Mouse (Mus musculus) yolk sac, embryonic 10.5 days (tissue): ENCODE results near the gene Suz12.
"Not testable (repeated sequence)": the region's sequence is repeated elsewhere in the genome, so short reads cannot be mapped to it uniquely, and the experiment has no call there.

Experiments
- DNase-seq: peaks from one replicate; pipeline ENCODE4 v3.0.0-alpha.2; 2017; ENCODE audit warnings: low spot score

Suz12 gene

DNA sequence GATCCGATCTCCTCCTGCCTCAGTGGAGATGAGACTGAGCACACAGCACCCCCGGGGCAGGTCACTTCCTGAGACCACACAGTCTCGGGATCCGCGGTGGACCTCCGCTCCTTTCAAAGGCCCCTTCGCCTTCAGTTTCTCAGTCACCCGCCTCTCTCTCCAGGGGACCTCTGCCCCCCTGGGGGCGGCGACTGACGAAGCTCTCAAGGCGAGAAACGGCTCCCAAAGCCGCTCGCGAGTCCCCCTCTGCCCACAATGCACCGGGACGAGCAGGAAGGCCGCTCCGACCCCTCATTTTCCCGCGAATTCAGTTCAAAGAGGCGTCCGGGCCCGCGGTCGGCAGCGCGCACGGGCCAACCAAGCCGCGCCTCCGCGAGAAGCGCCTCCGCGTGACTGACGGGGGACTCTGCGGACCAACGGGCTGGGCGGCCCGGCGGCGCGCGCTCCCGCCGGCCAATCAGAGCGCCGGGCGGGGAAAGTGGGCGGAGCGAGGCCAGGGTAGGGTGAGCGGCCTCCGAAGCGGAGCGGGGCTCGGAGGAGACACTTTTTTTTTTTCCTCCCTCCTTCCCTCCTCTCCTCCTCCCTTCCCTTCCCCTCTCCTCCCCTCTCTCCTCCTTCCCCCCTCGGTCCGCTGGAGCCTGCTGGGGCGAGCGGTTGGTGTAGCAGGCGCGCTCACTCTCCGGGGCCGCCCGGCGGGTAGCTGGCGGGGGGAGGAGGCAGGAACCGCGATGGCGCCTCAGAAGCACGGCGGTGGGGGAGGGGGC, at the start of gene Suz12:
Suz12 (plus strand) TSS at position 515 of the 764 bp plus-strand sequence.
- peak; percentile 99 for DNase-seq

- no peak for DNase-seq
Observed at GRCm38 (mm10) chr11:79943136-79943535, 49.8 kb upstream of the Suz12 start.

- DNase-seq: no peak
Observed at GRCm38 (mm10) chr11:79943601-79944000, 49.3 kb upstream of the Suz12 start.

DNA sequence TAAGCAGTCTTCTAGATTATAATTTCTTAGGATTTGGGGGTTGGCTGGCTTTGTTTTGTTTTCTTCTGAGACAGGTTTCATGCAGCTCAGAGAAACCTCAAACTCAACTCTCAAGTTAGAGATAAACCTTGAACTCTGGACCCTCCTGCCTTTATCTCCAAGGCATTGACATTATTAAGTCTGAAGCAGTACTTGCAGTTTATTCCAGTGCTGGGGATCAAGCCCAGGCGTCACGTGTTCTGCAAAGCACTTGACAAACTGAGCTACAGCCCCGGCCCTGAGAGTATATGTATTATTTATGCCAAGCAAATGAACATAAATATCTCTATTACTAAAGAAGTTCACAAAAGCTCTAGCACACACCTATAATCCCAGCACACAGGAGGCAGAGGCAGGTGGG, 45.6 kb upstream of the Suz12 start:
- DNase-seq: peak; percentile 23

GRCm38 (mm10) chr11:79961346-79962124, 31.4 kb upstream of the Suz12 start:
- DNase-seq: no peak

GRCm38 (mm10) chr11:79962125-79962876, 30.6 kb upstream of the Suz12 start, which contains the start of gene Utp6:
Gene Utp6, minus strand, starts transcription at chr11:79962390.
- DNase-seq: peak; percentile 99

DNA sequence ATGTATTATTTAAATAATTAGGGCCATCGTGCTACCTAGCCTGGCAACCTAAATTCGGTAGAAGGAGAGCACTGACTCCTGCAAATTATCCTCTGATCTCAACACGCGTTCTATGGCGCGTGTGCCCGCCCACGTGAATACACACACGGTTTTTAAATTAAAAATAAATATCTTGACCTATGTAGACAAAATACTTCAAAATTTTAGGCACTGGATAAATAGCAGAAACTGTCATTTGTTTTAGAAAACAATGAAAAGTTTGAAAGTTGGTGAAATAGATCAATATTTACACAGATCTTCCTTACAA, 30.1 kb upstream of the Suz12 start:
- no peak for DNase-seq

DNA sequence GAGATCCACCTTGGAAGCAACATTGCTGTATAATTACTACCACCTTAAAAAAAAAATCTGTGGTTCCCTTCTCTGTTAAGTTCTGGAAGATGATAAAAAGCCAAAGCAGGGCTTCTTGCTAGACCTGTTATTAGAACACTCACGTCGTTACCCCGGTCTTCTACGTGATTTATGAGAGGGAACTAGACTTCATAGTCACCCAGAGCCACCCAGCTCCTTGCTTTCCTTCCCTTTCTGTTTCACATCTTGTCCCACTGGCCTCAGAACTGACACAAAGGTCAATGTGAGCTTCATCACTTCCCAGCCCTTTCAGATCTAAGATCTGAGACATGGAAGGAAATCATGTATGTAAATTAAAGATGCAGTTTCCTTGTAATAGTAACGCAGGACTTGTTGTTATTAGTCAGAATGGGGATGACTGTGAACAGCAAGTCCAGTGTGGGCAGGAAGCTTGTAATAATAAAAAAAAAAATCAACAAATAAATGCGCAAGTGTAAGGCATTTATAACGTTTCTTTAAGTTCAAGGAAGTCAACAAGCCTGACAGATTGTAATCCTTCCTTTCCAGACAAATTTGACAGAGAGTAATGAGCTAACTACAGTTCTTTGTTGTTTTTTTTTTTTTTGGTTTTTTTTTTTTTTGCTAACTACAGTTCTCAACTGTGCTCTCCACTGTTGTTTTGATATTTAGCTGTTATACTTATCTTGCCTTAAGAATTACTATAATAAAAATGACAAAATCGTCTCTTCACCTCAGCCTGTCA, 29.5 kb upstream of the Suz12 start:
- DNase-seq: no peak

DNA sequence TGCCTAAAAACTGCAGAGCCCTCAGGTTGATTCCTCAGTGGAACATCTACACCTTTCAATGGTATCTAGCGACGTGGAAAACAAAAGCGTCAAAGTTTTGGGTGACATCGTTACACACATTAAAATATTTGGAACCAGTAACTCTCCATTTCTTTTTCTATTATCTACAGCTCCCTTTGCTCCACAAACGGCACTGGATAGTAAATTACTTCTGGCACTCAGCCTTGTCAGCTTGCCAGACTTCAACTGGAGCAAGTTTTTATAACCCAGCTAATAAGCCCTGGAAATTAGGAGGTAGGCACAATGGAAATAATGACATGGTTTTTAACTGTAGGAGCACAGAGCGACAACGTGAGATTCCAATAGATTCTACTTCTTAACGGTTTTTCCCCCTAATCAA, 27.0 kb upstream of the Suz12 start:
- DNase-seq: no peak

GRCm38 (mm10) chr11:79967752-79968151, 25.2 kb upstream of the Suz12 start:
- no peak for DNase-seq

DNA sequence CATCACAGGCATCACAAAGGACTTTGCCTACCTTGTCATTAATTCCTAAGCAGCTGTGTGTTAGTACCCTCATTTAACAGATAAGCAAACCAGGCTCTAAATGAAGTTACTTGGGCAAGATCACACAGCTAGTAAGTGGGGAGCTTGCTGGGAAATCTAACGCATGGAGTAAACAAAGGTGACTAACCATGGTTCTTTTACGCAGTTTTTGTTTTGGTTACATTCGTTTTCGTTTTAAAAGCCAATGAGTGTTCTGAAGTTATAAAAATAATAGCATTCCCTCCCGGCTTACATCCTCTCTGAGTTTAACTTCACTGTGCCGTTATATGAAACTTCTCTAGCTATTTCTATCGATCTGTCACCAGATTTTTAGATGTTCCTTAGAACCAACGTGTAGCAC, 19.8 kb upstream of the Suz12 start:
- no peak for DNase-seq

- peak; percentile 32 for DNase-seq
Observed at GRCm38 (mm10) chr11:79973626-79974476, 19.1 kb upstream of the Suz12 start.

- no peak for DNase-seq
Observed at GRCm38 (mm10) chr11:79975377-79975776, 17.5 kb upstream of the Suz12 start.

DNA sequence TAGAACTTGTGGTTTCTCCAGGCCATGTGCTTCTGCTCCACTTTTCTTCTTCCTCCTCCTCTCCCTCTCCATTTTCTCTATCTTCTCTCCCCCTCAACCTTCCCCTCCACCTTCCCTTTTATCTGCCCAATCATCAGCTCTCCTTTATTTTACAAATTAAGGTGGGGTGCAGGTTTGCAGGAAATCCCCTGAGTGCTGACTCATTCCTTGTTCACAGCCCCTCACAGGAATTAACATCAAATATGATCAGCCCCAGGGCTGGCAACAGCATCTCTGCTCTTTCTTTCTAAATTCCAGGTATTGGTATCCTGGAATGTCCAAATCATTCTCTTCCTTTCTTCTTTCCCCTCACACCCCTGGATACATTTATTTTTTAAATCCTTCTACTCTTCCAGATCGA, 16.7 kb upstream of the Suz12 start:
- no peak for DNase-seq

- DNase-seq: not testable (repeated sequence)
Observed at GRCm38 (mm10) chr11:79976645-79977044, 16.3 kb upstream of the Suz12 start.

DNA sequence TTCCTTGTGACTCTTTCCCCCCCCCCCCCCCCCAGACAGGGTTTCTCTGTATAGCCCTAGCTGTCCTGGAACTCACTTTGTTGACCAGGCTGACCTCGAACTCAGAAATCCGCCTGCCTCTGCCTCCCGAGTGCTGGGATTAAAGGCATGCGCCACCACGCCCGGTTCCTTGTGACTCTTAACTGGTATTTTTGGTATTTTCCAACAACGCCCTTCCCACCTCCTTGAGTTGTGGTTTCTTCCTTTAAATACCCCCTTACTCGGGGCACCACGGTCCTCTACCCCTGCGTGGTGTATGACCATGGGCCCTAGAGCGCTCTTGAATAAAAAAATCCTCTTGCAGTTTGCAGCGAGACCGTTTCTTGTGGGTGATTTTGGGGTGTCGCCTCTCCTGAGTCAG, 15.8 kb upstream of the Suz12 start:
- not testable (repeated sequence) for DNase-seq

GRCm38 (mm10) chr11:79977747-79978146, 15.2 kb upstream of the Suz12 start:
- not testable (repeated sequence) for DNase-seq

GRCm38 (mm10) chr11:79986886-79987285, 6.0 kb upstream of the Suz12 start:
- DNase-seq: no peak

- DNase-seq: no peak
Observed at GRCm38 (mm10) chr11:79987896-79988295, 5.0 kb upstream of the Suz12 start.

DNA sequence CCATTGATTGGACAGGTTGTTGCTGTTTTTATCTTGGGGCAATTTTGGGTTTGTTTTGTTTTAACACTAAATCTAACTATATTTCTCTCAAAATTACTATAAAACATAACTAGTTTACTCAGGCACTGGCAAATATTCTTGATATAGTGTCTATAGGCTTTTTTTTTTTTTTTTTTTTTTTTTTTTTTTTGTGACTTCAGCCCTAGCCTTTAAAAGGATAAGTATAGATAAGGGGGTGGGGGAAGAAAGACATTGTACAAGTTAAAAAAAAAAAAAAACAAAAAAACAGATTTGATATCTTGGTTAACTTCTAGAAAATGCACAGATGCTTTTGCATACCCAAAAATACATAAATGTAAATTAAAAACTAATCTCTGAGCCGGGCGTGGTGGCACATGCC, 2.8 kb upstream of the Suz12 start:
- DNase-seq: no peak

DNA sequence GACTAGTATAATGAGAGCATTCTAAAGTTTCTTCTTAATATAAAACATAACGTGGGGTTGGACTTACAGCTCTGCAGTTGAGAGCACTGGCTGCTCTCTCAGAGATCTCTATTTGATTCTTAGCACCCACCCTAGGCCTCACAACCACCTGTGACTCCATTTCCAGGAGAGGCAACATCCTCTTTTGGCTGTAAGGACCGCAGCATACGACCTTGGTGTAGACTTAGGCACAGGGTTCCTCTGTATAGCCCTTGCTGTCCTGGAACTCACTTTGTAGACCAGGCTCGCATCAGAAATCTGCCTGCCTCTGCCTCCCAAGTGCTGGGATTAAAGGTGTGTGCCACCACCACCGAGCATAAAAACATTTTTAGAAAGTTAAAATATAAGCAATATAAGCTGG, 1.3 kb upstream of the Suz12 start:
- DNase-seq: no peak
